Mouse (Mus musculus): ENCODE results near the gene Arhgap36. TPM values are rescaled to one million over a fixed set of nuclear protein-coding genes. Genes with fewer than 3 reads are reported as not detected.

Gene Arhgap36
- 1.1 and 1.8 TPM in 2 replicates for polyA plus RNA-seq (2014; fragmentation: Nextera tagmentation; extraction: Ambion mirVana)

DNA sequence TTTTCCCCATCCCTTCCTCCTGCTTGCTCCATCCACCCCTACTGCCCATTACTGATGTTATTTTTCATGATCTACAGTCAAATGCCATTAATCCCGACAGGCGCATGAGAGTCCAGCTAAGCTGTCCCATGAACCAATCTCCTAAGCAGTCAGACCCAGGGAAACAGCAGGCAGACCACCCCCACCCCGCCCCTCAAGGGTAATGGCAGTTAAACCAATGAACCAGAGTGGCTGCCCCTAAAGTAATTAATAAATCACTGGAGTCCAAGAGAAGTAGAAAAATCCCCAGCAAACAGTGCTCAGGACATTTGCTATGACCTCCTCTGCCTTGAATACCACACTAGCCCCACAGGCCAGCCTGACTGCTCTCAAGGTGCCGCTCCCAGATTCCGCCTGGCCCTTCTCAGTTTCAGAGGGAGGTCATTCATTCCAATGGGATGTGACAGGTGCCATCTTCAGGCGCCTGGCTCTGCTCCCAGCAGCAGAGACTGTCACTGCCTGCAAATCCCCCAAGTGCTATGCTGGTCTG lies at the start of gene Arhgap36:
Gene Arhgap36 (plus strand): TSS at position 504 of the 529 bp plus-strand sequence.
- WGBS: 57% methylated on average over 6 of the region's 6 CpGs
- Histone ChIP-seq H3K27ac (replicated peaks in 1 of 2; ENCODE audit: control insufficient read depth in 1 of 2, insufficient read depth in 1 of 2, low read depth in 2 of 2, low read length in 2 of 2) (no peak within 1 kb of the TSS), H3K9ac (ENCODE audit: low read length) (no peak within 1 kb of the TSS), H3K27me3 (ENCODE audit: control insufficient read depth, insufficient read depth, low read length) (no peaks in the 10 kb centered on the region), H3K4me1 (ENCODE audit: control insufficient read depth in 2 of 2, insufficient read depth in 2 of 2, low read length in 2 of 2) (no peaks in the 10 kb centered on the region), H3K4me2 (ENCODE audit: low read length) (no peak within 1 kb of the TSS), H3K9me3 (ENCODE audit: control insufficient read depth, low read length) (no peaks in the 10 kb centered on the region), H3K4me3 (ENCODE audit: control insufficient read depth in 1 of 2, insufficient read depth in 1 of 2, low read depth in 1 of 2, low read length in 2 of 2) (no peak within 1 kb of the TSS), H3K36me3 (ENCODE audit: control insufficient read depth, insufficient read depth, low read length) (no peaks in the 10 kb centered on the region)
- ATAC-seq (ENCODE audit: insufficient number of reproducible peaks, insufficient read depth, low FRiP score, low read depth): no peak

DNA sequence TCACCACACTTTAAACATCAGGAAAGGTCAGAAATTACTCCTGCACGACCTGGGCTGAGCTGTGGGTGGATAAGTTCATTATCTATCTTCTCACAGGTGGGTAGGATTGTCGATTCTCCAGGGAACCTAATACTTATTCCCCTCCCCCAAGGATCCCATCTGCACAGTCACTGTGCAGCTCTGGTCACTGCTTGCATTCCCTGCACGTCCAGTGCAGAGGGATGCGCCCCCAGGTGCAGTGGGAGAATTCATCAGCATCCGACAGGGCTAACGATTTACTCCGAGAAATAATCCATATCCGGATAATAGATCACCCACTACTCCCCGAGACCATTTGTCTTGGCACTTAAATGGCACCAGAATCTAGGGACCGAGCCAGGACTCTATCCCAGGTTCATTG lies 6.0 kb upstream of the Arhgap36 start:
- H3K27ac ChIP-seq (replicated peaks in 1 of 2; ENCODE audit: control insufficient read depth in 1 of 2, insufficient read depth in 1 of 2, low read depth in 2 of 2, low read length in 2 of 2): no peak overlapping the region
- H3K4me3 ChIP-seq (ENCODE audit: control insufficient read depth in 1 of 2, insufficient read depth in 1 of 2, low read depth in 1 of 2, low read length in 2 of 2): no peak overlapping the region
- H3K27me3 ChIP-seq (ENCODE audit: control insufficient read depth, insufficient read depth, low read length): no peaks in the 10 kb centered on the region
- no peaks in the 10 kb centered on the region for H3K4me1 ChIP-seq (ENCODE audit: control insufficient read depth in 2 of 2, insufficient read depth in 2 of 2, low read length in 2 of 2)
- ATAC-seq (ENCODE audit: insufficient number of reproducible peaks, insufficient read depth, low FRiP score, low read depth): no peak
- H3K36me3 ChIP-seq (ENCODE audit: control insufficient read depth, insufficient read depth, low read length): no peaks in the 10 kb centered on the region
- no peaks in the 10 kb centered on the region for H3K9me3 ChIP-seq (ENCODE audit: control insufficient read depth, low read length)
- no peak overlapping the region for H3K9ac ChIP-seq (ENCODE audit: low read length)
- no peak overlapping the region for H3K4me2 ChIP-seq (ENCODE audit: low read length)
- WGBS: 59% methylated on average over 10 of the region's 10 CpGs

DNA sequence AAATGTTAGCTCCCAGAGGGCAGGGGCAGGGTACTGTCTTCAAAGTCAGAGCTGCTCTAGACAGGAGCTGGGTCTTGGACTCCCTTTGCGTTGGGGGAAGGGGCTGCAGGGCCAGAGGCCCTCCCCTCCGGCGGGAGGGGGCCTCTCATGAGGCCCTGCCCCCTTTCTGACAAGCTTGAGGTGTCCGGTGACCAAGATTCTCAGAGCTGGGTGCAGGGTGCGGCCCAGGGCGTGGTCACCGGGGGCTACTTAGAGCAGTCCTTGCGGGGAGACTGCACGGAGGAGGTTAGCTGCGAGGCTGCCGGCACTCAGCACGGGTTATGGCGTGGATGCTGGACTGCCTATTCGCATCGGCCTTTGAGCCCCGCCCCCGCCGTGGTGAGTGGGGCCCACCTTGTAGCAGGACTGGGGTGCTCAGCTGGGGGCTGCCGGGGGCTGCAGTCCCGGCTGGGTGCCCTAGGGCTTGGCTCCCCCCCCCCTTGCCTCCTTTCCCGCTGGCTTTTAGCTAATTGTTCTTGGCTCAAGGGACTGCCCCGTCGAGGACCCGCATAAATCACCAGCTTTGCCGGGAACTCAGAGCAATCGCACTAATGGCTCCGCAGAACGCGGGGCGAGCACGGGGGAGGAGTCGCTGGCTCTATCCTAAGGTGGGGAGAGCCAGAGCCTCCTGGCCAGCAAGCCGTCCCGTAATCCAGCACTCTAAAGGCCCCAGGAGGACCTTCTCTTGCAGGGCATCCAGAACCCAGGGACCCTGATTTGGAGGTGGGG lies 6.7 kb downstream of the Arhgap36 start:
- no peak for ATAC-seq (ENCODE audit: insufficient number of reproducible peaks, insufficient read depth, low FRiP score, low read depth)
- Histone ChIP-seq H3K9ac (ENCODE audit: low read length) (no peak overlapping the region), H3K4me3 (ENCODE audit: control insufficient read depth in 1 of 2, insufficient read depth in 1 of 2, low read depth in 1 of 2, low read length in 2 of 2) (peak overlapping the region; percentile 32 to 34), H3K27ac (replicated peaks in 1 of 2; ENCODE audit: control insufficient read depth in 1 of 2, insufficient read depth in 1 of 2, low read depth in 2 of 2, low read length in 2 of 2) (no peak overlapping the region), H3K36me3 (ENCODE audit: control insufficient read depth, insufficient read depth, low read length) (no peaks in the 10 kb centered on the region), H3K4me1 (ENCODE audit: control insufficient read depth in 2 of 2, insufficient read depth in 2 of 2, low read length in 2 of 2) (peaks cover 0 to 2% of the 10 kb centered on the region in 2 experiments; a peak in 1 of 4 replicates), H3K9me3 (ENCODE audit: control insufficient read depth, low read length) (no peaks in the 10 kb centered on the region), H3K27me3 (ENCODE audit: control insufficient read depth, insufficient read depth, low read length) (peaks cover 11% of the 10 kb centered on the region; the same call in 1 of the 2 replicates), H3K4me2 (ENCODE audit: low read length) (peak overlapping the region; percentile 65)
- WGBS: 18% methylated on average over 30 of the region's 34 CpGs

DNA sequence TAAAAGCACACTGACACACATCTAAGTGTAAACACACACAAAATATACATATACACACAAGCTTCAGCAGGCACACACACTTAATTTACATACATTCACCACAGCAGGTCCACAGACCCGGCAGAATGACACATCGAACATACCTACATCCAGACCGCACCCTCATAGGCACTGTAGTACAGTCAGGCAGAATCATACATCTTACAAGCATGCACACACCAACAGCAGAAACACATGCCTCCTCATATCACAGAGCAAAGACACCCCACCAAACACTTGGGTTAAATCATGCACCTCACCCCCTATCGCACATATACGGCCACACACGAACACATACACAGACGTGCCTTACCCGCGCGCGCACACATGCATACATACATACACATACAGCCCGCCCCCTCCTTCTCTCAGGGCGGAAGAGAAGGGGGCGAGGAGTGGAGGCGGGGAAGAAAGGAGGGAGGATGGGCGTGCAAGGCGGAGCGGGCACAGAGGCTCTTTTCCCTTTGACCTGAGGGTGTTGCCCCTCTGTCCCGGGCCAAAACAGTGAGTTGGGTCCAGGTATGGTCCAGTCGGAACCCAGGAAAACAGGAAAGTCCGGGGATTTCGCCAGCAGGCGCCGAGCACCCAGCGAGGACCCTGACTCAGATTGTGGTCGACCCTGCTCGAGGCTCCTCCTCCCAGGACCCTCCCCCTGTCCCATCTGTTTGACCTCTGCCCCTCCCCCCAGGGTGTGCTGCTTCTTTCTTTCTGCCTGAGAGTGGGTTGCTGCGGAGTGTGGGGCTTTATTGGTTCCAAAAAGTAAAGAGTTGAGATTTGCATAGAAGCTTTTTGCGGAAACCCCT lies 16.4 kb downstream of the Arhgap36 start:
- Histone ChIP-seq H3K27ac (replicated peaks in 1 of 2; ENCODE audit: control insufficient read depth in 1 of 2, insufficient read depth in 1 of 2, low read depth in 2 of 2, low read length in 2 of 2) (no peak overlapping the region), H3K36me3 (ENCODE audit: control insufficient read depth, insufficient read depth, low read length) (no peaks in the 10 kb centered on the region), H3K9me3 (ENCODE audit: control insufficient read depth, low read length) (no peaks in the 10 kb centered on the region), H3K4me2 (ENCODE audit: low read length) (peak overlapping the region; percentile 66), H3K4me3 (ENCODE audit: control insufficient read depth in 1 of 2, insufficient read depth in 1 of 2, low read depth in 1 of 2, low read length in 2 of 2) (peak overlapping the region; percentile 18 to 31), H3K9ac (ENCODE audit: low read length) (no peak overlapping the region), H3K4me1 (ENCODE audit: control insufficient read depth in 2 of 2, insufficient read depth in 2 of 2, low read length in 2 of 2) (peaks cover 0 to 2% of the 10 kb centered on the region in 2 experiments; a peak in 1 of 4 replicates), H3K27me3 (ENCODE audit: control insufficient read depth, insufficient read depth, low read length) (peaks cover 3% of the 10 kb centered on the region; the same call in 1 of the 2 replicates)
- ATAC-seq (ENCODE audit: insufficient number of reproducible peaks, insufficient read depth, low FRiP score, low read depth): no peak
- WGBS: 25% methylated on average over 22 of the region's 29 CpGs

DNA sequence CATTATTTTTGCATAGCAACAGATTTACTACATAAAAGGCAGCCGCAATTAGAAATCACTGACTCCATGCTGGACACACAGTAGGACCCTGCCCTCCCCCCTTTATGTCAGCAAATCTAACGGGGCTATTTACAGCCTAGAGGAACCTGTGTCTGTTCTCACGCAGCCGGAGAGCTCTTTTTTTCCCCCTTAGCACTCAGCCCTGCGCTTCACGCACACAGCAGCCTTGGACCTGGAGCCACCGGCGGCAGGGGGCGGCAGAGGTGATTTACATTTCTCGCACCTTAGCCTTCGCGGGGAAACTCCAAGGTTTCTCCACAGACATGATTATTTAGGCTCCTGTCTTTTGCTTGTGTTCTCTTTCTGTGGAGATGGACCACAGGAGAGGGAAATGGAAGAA lies 17.1 kb downstream of the Arhgap36 start:
- Histone ChIP-seq H3K4me3 (ENCODE audit: control insufficient read depth in 1 of 2, insufficient read depth in 1 of 2, low read depth in 1 of 2, low read length in 2 of 2) (peak overlapping the region in 1 of 2 experiments; percentile 31; a peak in 3 of 4 replicates), H3K27me3 (ENCODE audit: control insufficient read depth, insufficient read depth, low read length) (peaks cover 3% of the 10 kb centered on the region; the same call in 1 of the 2 replicates), H3K27ac (replicated peaks in 1 of 2; ENCODE audit: control insufficient read depth in 1 of 2, insufficient read depth in 1 of 2, low read depth in 2 of 2, low read length in 2 of 2) (no peak overlapping the region), H3K36me3 (ENCODE audit: control insufficient read depth, insufficient read depth, low read length) (no peaks in the 10 kb centered on the region), H3K4me1 (ENCODE audit: control insufficient read depth in 2 of 2, insufficient read depth in 2 of 2, low read length in 2 of 2) (peaks cover 0 to 2% of the 10 kb centered on the region in 2 experiments; a peak in 1 of 4 replicates), H3K9ac (ENCODE audit: low read length) (no peak overlapping the region), H3K4me2 (ENCODE audit: low read length) (peak overlapping the region; percentile 66), H3K9me3 (ENCODE audit: control insufficient read depth, low read length) (no peaks in the 10 kb centered on the region)
- 17% methylated on average over 12 of the region's 12 CpGs for WGBS
- no peak for ATAC-seq (ENCODE audit: insufficient number of reproducible peaks, insufficient read depth, low FRiP score, low read depth)

DNA sequence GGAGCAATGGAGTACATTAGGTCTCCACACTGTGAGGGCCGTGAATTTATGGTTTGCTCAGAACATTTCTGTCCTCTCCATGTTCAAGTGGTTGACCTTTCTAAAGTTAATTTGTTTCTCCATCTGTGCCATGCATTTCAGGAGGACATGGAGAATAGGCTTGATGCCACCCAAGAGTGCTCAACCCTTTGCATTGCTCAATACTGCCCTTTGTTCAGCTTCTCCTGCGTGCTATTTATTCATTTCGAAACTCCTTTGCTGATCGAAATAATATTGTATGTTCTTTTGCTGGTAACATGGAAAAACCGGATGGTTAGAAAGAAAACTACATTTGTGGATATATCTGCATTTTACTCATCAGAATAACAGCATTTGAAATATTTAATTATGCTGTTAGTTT lies 25.4 kb downstream of the Arhgap36 start:
- no peak overlapping the region for H3K4me3 ChIP-seq (ENCODE audit: control insufficient read depth in 1 of 2, insufficient read depth in 1 of 2, low read depth in 1 of 2, low read length in 2 of 2)
- WGBS: 72% methylated on average over 5 of the region's 5 CpGs
- H3K27ac ChIP-seq (replicated peaks in 1 of 2; ENCODE audit: control insufficient read depth in 1 of 2, insufficient read depth in 1 of 2, low read depth in 2 of 2, low read length in 2 of 2): no peak overlapping the region
- no peaks in the 10 kb centered on the region for H3K36me3 ChIP-seq (ENCODE audit: control insufficient read depth, insufficient read depth, low read length)
- peaks cover 14% of the 10 kb centered on the region; the same call in 1 of the 2 replicates for H3K27me3 ChIP-seq (ENCODE audit: control insufficient read depth, insufficient read depth, low read length)
- ATAC-seq (ENCODE audit: insufficient number of reproducible peaks, insufficient read depth, low FRiP score, low read depth): no peak
- no peak overlapping the region for H3K9ac ChIP-seq (ENCODE audit: low read length)
- no peak overlapping the region for H3K4me2 ChIP-seq (ENCODE audit: low read length)
- H3K4me1 ChIP-seq (ENCODE audit: control insufficient read depth in 2 of 2, insufficient read depth in 2 of 2, low read length in 2 of 2): no peaks in the 10 kb centered on the region
- no peaks in the 10 kb centered on the region for H3K9me3 ChIP-seq (ENCODE audit: control insufficient read depth, low read length)

DNA sequence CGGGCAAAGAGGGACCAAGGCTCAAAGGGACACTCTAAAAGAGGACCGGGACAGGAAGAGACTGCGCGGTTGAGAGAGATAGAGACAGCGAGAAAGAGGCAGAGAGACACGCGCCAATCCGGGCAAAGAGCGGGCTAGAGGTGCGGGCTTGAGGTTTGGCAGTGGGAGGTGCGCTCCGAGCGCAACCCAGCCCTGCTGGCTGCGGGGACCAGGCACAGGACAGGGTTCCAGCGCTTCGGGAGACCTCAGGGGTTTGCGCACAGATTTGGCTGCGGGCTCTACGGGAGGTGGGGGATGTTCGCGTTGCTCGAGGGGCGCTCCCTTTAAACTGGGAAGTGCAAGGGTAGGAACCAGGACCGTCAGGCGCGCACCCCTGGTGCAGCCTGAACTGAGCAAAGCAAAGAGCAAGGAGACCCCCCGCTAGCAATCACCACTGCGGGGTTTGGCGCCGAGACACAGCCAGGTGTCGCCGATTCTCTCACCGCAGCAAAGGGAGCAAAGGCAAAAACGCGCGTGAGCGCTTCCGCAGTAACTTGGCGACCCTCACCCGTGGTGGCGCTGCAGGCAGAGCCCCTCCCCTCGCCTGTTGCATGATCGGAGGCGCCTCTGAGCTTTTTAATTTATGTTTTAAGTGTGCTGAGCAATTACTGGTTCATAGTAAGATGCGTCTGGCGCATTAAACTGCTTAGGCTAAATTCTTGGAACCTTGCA lies 30.1 kb downstream of the Arhgap36 start:
- Histone ChIP-seq H3K27me3 (ENCODE audit: control insufficient read depth, insufficient read depth, low read length) (peaks cover 26% of the 10 kb centered on the region; the same call in 1 of the 2 replicates), H3K36me3 (ENCODE audit: control insufficient read depth, insufficient read depth, low read length) (no peaks in the 10 kb centered on the region), H3K4me2 (ENCODE audit: low read length) (peak overlapping the region; percentile 61), H3K4me3 (ENCODE audit: control insufficient read depth in 1 of 2, insufficient read depth in 1 of 2, low read depth in 1 of 2, low read length in 2 of 2) (peak overlapping the region; percentile 25 to 28), H3K4me1 (ENCODE audit: control insufficient read depth in 2 of 2, insufficient read depth in 2 of 2, low read length in 2 of 2) (no peaks in the 10 kb centered on the region), H3K9ac (ENCODE audit: low read length) (no peak overlapping the region), H3K9me3 (ENCODE audit: control insufficient read depth, low read length) (no peaks in the 10 kb centered on the region), H3K27ac (replicated peaks in 1 of 2; ENCODE audit: control insufficient read depth in 1 of 2, insufficient read depth in 1 of 2, low read depth in 2 of 2, low read length in 2 of 2) (no peak overlapping the region)
- ATAC-seq (ENCODE audit: insufficient number of reproducible peaks, insufficient read depth, low FRiP score, low read depth): no peak
- WGBS: 15% methylated on average over 45 of the region's 46 CpGs

Measured in heart, embryonic 14.5 days (tissue).